Mouse (Mus musculus) right cerebral cortex, postnatal 25 days (tissue): ENCODE data around the gene Usb1.

Source experiments
- DNase-seq: peaks from one replicate; pipeline ENCODE4 v3.0.0; 2022

Gene Usb1

GRCm38 (mm10) chr8:95341721-95342120 lies 9.6 kb downstream of the Usb1 start:
- DNase-seq: no peak

- DNase-seq: no peak
Measured at GRCm38 (mm10) chr8:95344668-95345067, 12.6 kb downstream of the Usb1 start.

GRCm38 (mm10) chr8:95346643-95347545 lies 14.8 kb downstream of the Usb1 start:
- peak; percentile 65 for DNase-seq

GRCm38 (mm10) chr8:95348356-95348755 lies 16.3 kb downstream of the Usb1 start:
- no peak for DNase-seq

- peak; percentile 79 for DNase-seq
Measured at GRCm38 (mm10) chr8:95348811-95349630, 16.9 kb downstream of the Usb1 start.

GRCm38 (mm10) chr8:95351461-95351860 lies 19.4 kb downstream of the Usb1 start:
- no peak for DNase-seq

- peak; percentile 61 for DNase-seq
Measured at GRCm38 (mm10) chr8:95352151-95352870, 20.2 kb downstream of the Usb1 start, which contains the start of gene Mmp15. Gene Mmp15 (plus strand): TSS chr8:95352268.

- DNase-seq: peak; percentile 45
Measured at GRCm38 (mm10) chr8:95352871-95353866, 21.1 kb downstream of the Usb1 start.

- no peak for DNase-seq
Measured at GRCm38 (mm10) chr8:95354606-95355005, 22.5 kb downstream of the Usb1 start.

- no peak for DNase-seq
Measured at GRCm38 (mm10) chr8:95358550-95359411, 26.7 kb downstream of the Usb1 start.

GRCm38 (mm10) chr8:95360181-95361015 lies 28.3 kb downstream of the Usb1 start:
- DNase-seq: no peak

GRCm38 (mm10) chr8:95361016-95361341 lies 28.9 kb downstream of the Usb1 start:
- no peak for DNase-seq

GRCm38 (mm10) chr8:95362272-95362671 lies 30.2 kb downstream of the Usb1 start:
- no peak for DNase-seq

GRCm38 (mm10) chr8:95363849-95364248 lies 31.8 kb downstream of the Usb1 start:
- DNase-seq: no peak

GRCm38 (mm10) chr8:95369581-95370326 lies 37.7 kb downstream of the Usb1 start:
- no peak for DNase-seq

- DNase-seq: no peak
Measured at GRCm38 (mm10) chr8:95373389-95374002, 41.4 kb downstream of the Usb1 start.

GRCm38 (mm10) chr8:95374429-95374828 lies 42.3 kb downstream of the Usb1 start:
- no peak for DNase-seq

- DNase-seq: no peak
Measured at GRCm38 (mm10) chr8:95375374-95375930, 43.4 kb downstream of the Usb1 start.
